Mouse (Mus musculus): ENCODE results near the gene Peg12. TPM values are rescaled to one million over a fixed set of nuclear protein-coding genes. Genes with fewer than 3 reads are reported as not detected.

The Peg12 gene
- total RNA-seq (2014; fragmentation: Nextera tagmentation) (not detected in 2 replicates), total RNA-seq (2017) (0.05 TPM in 1 of 2 replicates, not detected in the other), polyA plus RNA-seq (2012) (not detected in 2 replicates)

GRCm38 (mm10) chr7:62463878-62464755 is at the start of gene Peg12:
Gene Peg12 (minus strand): TSS chr7:62464510.
- Histone ChIP-seq H3K9me3 (replicated peaks) (peaks cover 17% of the 10 kb centered on the region), H3K27me3 (ENCODE audit: insufficient read depth, low read length) (no peaks in the 10 kb centered on the region), H3K36me3 (replicated peaks) (no peaks in the 10 kb centered on the region), H3K4me3 (ENCODE audit: low read depth, low read length) (no peak within 1 kb of the TSS; the same call in 1 of the 2 replicates), H3K4me1 (ENCODE audit: insufficient read depth, low read depth, low read length) (no peaks in the 10 kb centered on the region)
- TF ChIP-seq GATA1 (IDR thresholded peaks at IDR 0.05; ENCODE audit: borderline replicate concordance, low read length) (no peak), GATA2 (IDR thresholded peaks at IDR 0.05; ENCODE audit: borderline replicate concordance, low read depth, low read length) (no peak), TAL1 (conservative IDR thresholded peaks at IDR 0.05; ENCODE audit: low read depth, low read length) (no peak), CTCF (IDR thresholded peaks at IDR 0.05; ENCODE audit: low read depth, low read length) (no peak), POLR2AphosphoS5 (IDR thresholded peaks at IDR 0.05; ENCODE audit: insufficient replicate concordance, low read depth, low read length) (no peak)
- peak; percentile 4 for DNase-seq (ENCODE audit: low spot score)
- peak; percentile 57; the same call in 1 of the 2 replicates for ATAC-seq (ENCODE audit: extremely low read depth, insufficient number of reproducible peaks, low FRiP score, poor library complexity, severe bottlenecking)

GRCm38 (mm10) chr7:62486139-62486538 is 21.8 kb upstream of the Peg12 start:
- H3K27me3 ChIP-seq (ENCODE audit: insufficient read depth, low read length): no peaks in the 10 kb centered on the region
- H3K9me3 ChIP-seq (replicated peaks): no peaks in the 10 kb centered on the region
- ATAC-seq (ENCODE audit: extremely low read depth, insufficient number of reproducible peaks, low FRiP score, poor library complexity, severe bottlenecking) (no peak), DNase-seq (ENCODE audit: low spot score) (no peak)
- H3K4me1 ChIP-seq (ENCODE audit: insufficient read depth, low read depth, low read length): no peaks in the 10 kb centered on the region
- no peaks in the 10 kb centered on the region for H3K36me3 ChIP-seq (replicated peaks)
- TF ChIP-seq TAL1 (conservative IDR thresholded peaks at IDR 0.05; ENCODE audit: low read depth, low read length): no peak
- no peak for TF ChIP-seq POLR2AphosphoS5 (IDR thresholded peaks at IDR 0.05; ENCODE audit: insufficient replicate concordance, low read depth, low read length)
- TF ChIP-seq GATA2 (IDR thresholded peaks at IDR 0.05; ENCODE audit: borderline replicate concordance, low read depth, low read length): no peak
- TF ChIP-seq GATA1 (IDR thresholded peaks at IDR 0.05; ENCODE audit: borderline replicate concordance, low read length): no peak
- no peak for TF ChIP-seq CTCF (IDR thresholded peaks at IDR 0.05; ENCODE audit: low read depth, low read length)
- no peak overlapping the region for H3K4me3 ChIP-seq (ENCODE audit: low read depth, low read length)

GRCm38 (mm10) chr7:62463007-62463877 is 1.1 kb downstream of the Peg12 start:
- H3K27me3 ChIP-seq (ENCODE audit: insufficient read depth, low read length): no peaks in the 10 kb centered on the region
- no peak for ATAC-seq (ENCODE audit: extremely low read depth, insufficient number of reproducible peaks, low FRiP score, poor library complexity, severe bottlenecking)

GRCm38 (mm10) chr7:62462229-62463006 is 1.9 kb downstream of the Peg12 start:
- Histone ChIP-seq H3K27me3 (ENCODE audit: insufficient read depth, low read length) (no peaks in the 10 kb centered on the region), H3K9me3 (replicated peaks) (peaks cover 17% of the 10 kb centered on the region), H3K36me3 (replicated peaks) (no peaks in the 10 kb centered on the region), H3K4me1 (ENCODE audit: insufficient read depth, low read depth, low read length) (no peaks in the 10 kb centered on the region), H3K4me3 (ENCODE audit: low read depth, low read length) (no peak overlapping the region)
- no peak for DNase-seq (ENCODE audit: low spot score)
- ATAC-seq (ENCODE audit: extremely low read depth, insufficient number of reproducible peaks, low FRiP score, poor library complexity, severe bottlenecking): no peak
- no peak for TF ChIP-seq GATA2 (IDR thresholded peaks at IDR 0.05; ENCODE audit: borderline replicate concordance, low read depth, low read length)
- no peak for TF ChIP-seq TAL1 (conservative IDR thresholded peaks at IDR 0.05; ENCODE audit: low read depth, low read length)
- no peak for TF ChIP-seq POLR2AphosphoS5 (IDR thresholded peaks at IDR 0.05; ENCODE audit: insufficient replicate concordance, low read depth, low read length)
- no peak for TF ChIP-seq GATA1 (IDR thresholded peaks at IDR 0.05; ENCODE audit: borderline replicate concordance, low read length)
- no peak for TF ChIP-seq CTCF (IDR thresholded peaks at IDR 0.05; ENCODE audit: low read depth, low read length)

More at GRCm38 (mm10) chr7:62463007-62463877, 1.1 kb downstream of the Peg12 start:
- Histone ChIP-seq H3K4me1 (ENCODE audit: insufficient read depth, low read depth, low read length) (no peaks in the 10 kb centered on the region), H3K9me3 (replicated peaks) (peaks cover 17% of the 10 kb centered on the region), H3K4me3 (ENCODE audit: low read depth, low read length) (no peak overlapping the region; the same call in 1 of the 2 replicates), H3K36me3 (replicated peaks) (no peaks in the 10 kb centered on the region)
- TF ChIP-seq GATA2 (IDR thresholded peaks at IDR 0.05; ENCODE audit: borderline replicate concordance, low read depth, low read length) (no peak), POLR2AphosphoS5 (IDR thresholded peaks at IDR 0.05; ENCODE audit: insufficient replicate concordance, low read depth, low read length) (no peak), GATA1 (IDR thresholded peaks at IDR 0.05; ENCODE audit: borderline replicate concordance, low read length) (no peak), CTCF (IDR thresholded peaks at IDR 0.05; ENCODE audit: low read depth, low read length) (no peak), TAL1 (conservative IDR thresholded peaks at IDR 0.05; ENCODE audit: low read depth, low read length) (no peak)
- DNase-seq (ENCODE audit: low spot score): no peak

- H3K9me3 ChIP-seq (replicated peaks): no peaks in the 10 kb centered on the region
- no peaks in the 10 kb centered on the region for H3K36me3 ChIP-seq (replicated peaks)
- H3K4me1 ChIP-seq (ENCODE audit: insufficient read depth, low read depth, low read length): no peaks in the 10 kb centered on the region
- DNase-seq (ENCODE audit: low spot score): no peak
- ATAC-seq (ENCODE audit: extremely low read depth, insufficient number of reproducible peaks, low FRiP score, poor library complexity, severe bottlenecking): no peak
- H3K4me3 ChIP-seq (ENCODE audit: low read depth, low read length): no peak overlapping the region
- no peaks in the 10 kb centered on the region for H3K27me3 ChIP-seq (ENCODE audit: insufficient read depth, low read length)
- TF ChIP-seq CTCF (IDR thresholded peaks at IDR 0.05; ENCODE audit: low read depth, low read length) (no peak), GATA1 (IDR thresholded peaks at IDR 0.05; ENCODE audit: borderline replicate concordance, low read length) (no peak), TAL1 (conservative IDR thresholded peaks at IDR 0.05; ENCODE audit: low read depth, low read length) (no peak), POLR2AphosphoS5 (IDR thresholded peaks at IDR 0.05; ENCODE audit: insufficient replicate concordance, low read depth, low read length) (no peak)
Measured at GRCm38 (mm10) chr7:62452353-62452752, 12.0 kb downstream of the Peg12 start.
